Mouse (Mus musculus): ENCODE measurements around the gene Sox1.

DNA sequence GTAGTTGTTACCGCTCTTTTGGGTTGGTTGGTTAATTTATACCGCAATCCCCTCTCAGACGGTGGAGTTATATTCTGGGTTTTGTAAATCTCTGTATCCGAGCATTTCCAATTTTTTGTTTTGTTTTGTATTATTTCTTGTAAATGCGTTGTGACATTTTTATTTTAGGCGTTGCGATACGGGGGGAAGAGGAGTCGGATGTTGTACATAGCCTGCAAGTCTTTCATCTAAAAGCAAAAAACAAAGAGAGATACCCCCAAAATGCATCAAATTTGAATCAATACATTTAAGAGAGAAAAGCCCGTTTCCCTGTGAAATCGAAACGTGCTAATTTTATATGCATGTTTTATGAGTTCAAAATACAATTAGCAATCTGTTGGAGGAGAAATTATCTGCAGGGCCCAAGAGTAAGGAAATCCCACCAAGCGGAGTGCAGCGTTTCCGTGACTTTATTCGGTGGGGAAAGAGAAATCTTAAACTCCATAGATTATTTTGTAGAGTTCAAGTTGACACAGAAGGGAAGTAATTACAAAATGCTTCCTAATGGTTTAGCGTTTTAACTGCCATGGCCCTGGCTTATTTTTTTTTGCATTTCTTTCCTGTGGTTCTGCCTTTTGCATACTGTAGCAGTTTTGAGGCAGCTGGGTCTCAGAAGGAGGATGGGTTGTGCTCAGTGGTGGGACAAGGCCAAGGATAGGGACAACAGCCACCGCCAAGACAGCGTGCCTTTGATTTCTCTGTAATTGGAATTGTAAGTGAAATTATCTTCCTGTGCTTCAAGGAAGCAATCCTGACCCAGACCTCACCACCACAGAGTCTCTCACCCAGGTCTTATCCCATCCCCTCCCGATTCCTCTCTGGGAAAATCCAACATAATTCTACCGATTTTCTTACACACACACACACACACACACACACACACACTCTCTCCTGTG is 3.2 kb downstream of the Sox1 start:
- no peak for TF ChIP-seq CTCF (IDR thresholded peaks at IDR 0.05; ENCODE audit: low read depth, low read length)
- TF ChIP-seq GATA1 (IDR thresholded peaks at IDR 0.05; ENCODE audit: borderline replicate concordance, low read length), result no peak
- TF ChIP-seq TAL1 (conservative IDR thresholded peaks at IDR 0.05; ENCODE audit: low read depth, low read length), result no peak

All from G1E (cell line).